Mouse (Mus musculus): ENCODE results near the gene Pax7.

GRCm38 (mm10) chr4:139823138-139823869 is 10.0 kb downstream of the Pax7 start:
- no peak for TF ChIP-seq EP300 (IDR thresholded peaks at IDR 0.05; ENCODE audit: low read depth in 1 of 2, low read length in 2 of 2)
- TF ChIP-seq ZNF384 (IDR thresholded peaks at IDR 0.05; ENCODE audit: low read depth, low read length): no peak
- no peak for TF ChIP-seq MYB (IDR thresholded peaks at IDR 0.05; ENCODE audit: low read depth, low read length)
- no peak for TF ChIP-seq CTCF (IDR thresholded peaks at IDR 0.05 in 2 of 3, conservative IDR thresholded peaks at IDR 0.05 in 1 of 3; ENCODE audit: control insufficient read depth in 1 of 3, insufficient read depth in 1 of 3, low read depth in 2 of 3, low read length in 3 of 3, poor library complexity in 1 of 3, severe bottlenecking in 1 of 3)
- TF ChIP-seq GATA1 (IDR thresholded peaks at IDR 0.05; ENCODE audit: low read depth, low read length): no peak
- TF ChIP-seq USF2 (IDR thresholded peaks at IDR 0.05; ENCODE audit: borderline replicate concordance in 1 of 2, insufficient read depth in 1 of 2, low read depth in 1 of 2, low read length in 2 of 2): no peak
- TF ChIP-seq ZC3H11A (IDR thresholded peaks at IDR 0.05; ENCODE audit: low read depth, low read length): no peak
- no peak for TF ChIP-seq MAX (IDR thresholded peaks at IDR 0.05; ENCODE audit: low read length)
- TF ChIP-seq E2F4 (IDR thresholded peaks at IDR 0.05; ENCODE audit: borderline replicate concordance, low read depth, low read length): no peak
- TF ChIP-seq MXI1 (IDR thresholded peaks at IDR 0.05; ENCODE audit: low read depth, low read length): no peak
- no peak for TF ChIP-seq KAT2A (conservative IDR thresholded peaks at IDR 0.05; ENCODE audit: low read depth, low read length)
